Mouse (Mus musculus): ENCODE data around the gene Haao.

GRCm38 (mm10) chr17:83821876-83822275 is 25.9 kb downstream of the Haao start:
- no peak for TF ChIP-seq CTCF (IDR thresholded peaks at IDR 0.05; ENCODE audit: low read depth)
- no peak for TF ChIP-seq EP300 (IDR thresholded peaks at IDR 0.05; ENCODE audit: low read depth)
